ENCODE assay signal across 8 mouse cellular contexts in genomic region chr5:115191880-115192827, GRCm38 (mm10). TPM values are rescaled to one million over a fixed set of nuclear protein-coding genes. Genes with fewer than 3 reads are reported as not detected.
DNase-seq lines count a peak whose midpoint lies in the region; ATAC-seq and TF ChIP-seq lines count a peak whose summit lies in the region.

No protein-coding gene starts in this region.

- peak; percentile 25; the same call in 1 of the 2 replicates for ATAC-seq in hindbrain, embryonic 14.5 days (ENCODE audit: low FRiP score)
- ATAC-seq in neural tube, embryonic 14.5 days (ENCODE audit: low read depth) = no peak

- peak overlapping the region; percentile 83; the same call in 1 of the 2 replicates for H3K27ac ChIP-seq in cerebellum, adult 2 months (ENCODE audit: insufficient read depth, low read length)
- H3K27ac ChIP-seq in hindbrain, embryonic 14.5 days = no peak overlapping the region
- peak overlapping the region; percentile 24; the same call in 1 of the 2 replicates for H3K27ac ChIP-seq in neural tube, embryonic 14.5 days (ENCODE audit: low read depth, low read length)

- no peak for TF ChIP-seq POLR2A in cerebellum, adult 2 months (IDR thresholded peaks at IDR 0.05; ENCODE audit: borderline replicate concordance, insufficient read depth, low read length)

- DNase-seq in cerebellum, adult 2 months = peak; percentile 57 to 63
- no peak for DNase-seq in cerebellum, postnatal 4 days (ENCODE audit: low spot score in 2 of 2)
- DNase-seq in retina, postnatal 1 day = peak; percentile 68
- no peak for DNase-seq in retina, embryonic 14.5 days (ENCODE audit: low spot score)
- peak; percentile 63 for DNase-seq in hindbrain, embryonic 14.5 days (ENCODE audit: low spot score)
- DNase-seq in thymus, postnatal 0 days (ENCODE audit: low spot score) = no peak
- DNase-seq in gastrocnemius, postnatal 36 days = no peak

- no peaks in the 10 kb centered on the region for H3K9me3 ChIP-seq in hindbrain, embryonic 14.5 days (ENCODE audit: control insufficient read depth, low read length)
- no peaks in the 10 kb centered on the region for H3K9me3 ChIP-seq in neural tube, embryonic 14.5 days (ENCODE audit: control insufficient read depth, low read length)

- 18% methylated on average over 29 of the region's 29 CpGs for WGBS in cerebellum, adult 2 months
- WGBS in hindbrain, embryonic 14.5 days = 6% methylated on average over 29 of the region's 29 CpGs
- WGBS in neural tube, embryonic 14.5 days = 5% methylated on average over 29 of the region's 29 CpGs

- peaks cover 21% of the 10 kb centered on the region for H3K4me1 ChIP-seq in cerebellum, adult 2 months (ENCODE audit: control insufficient read depth, insufficient read depth, low read length)
- H3K4me1 ChIP-seq in hindbrain, embryonic 14.5 days (replicated peaks; ENCODE audit: control insufficient read depth, insufficient read depth, low read length) = peaks cover 19% of the 10 kb centered on the region
- peaks cover 19% of the 10 kb centered on the region for H3K4me1 ChIP-seq in neural tube, embryonic 14.5 days (ENCODE audit: control insufficient read depth, insufficient read depth, low read length)

- H3K4me3 ChIP-seq in cerebellum, adult 2 months (replicated peaks; ENCODE audit: insufficient read depth, low read depth, low read length) = peak overlapping the region; percentile 74
- H3K4me3 ChIP-seq in hindbrain, embryonic 14.5 days (replicated peaks; ENCODE audit: low read length) = peak overlapping the region; percentile 70
- peak overlapping the region; percentile 63 for H3K4me3 ChIP-seq in neural tube, embryonic 14.5 days (ENCODE audit: low read depth, low read length)

- no peaks in the 10 kb centered on the region for H3K36me3 ChIP-seq in hindbrain, embryonic 14.5 days (replicated peaks; ENCODE audit: control insufficient read depth, insufficient read depth)
- H3K36me3 ChIP-seq in neural tube, embryonic 14.5 days (ENCODE audit: control insufficient read depth, insufficient read depth, low read length) = no peaks in the 10 kb centered on the region

- no peak for TF ChIP-seq CTCF in cerebellum, adult 2 months (IDR thresholded peaks at IDR 0.05; ENCODE audit: borderline replicate concordance, insufficient read depth, low read depth, low read length)

- H3K27me3 ChIP-seq in cerebellum, adult 2 months (ENCODE audit: control insufficient read depth, insufficient read depth, low read length) = no peaks in the 10 kb centered on the region
- H3K27me3 ChIP-seq in hindbrain, embryonic 14.5 days (ENCODE audit: control insufficient read depth, insufficient read depth, low read length) = peaks cover 47% of the 10 kb centered on the region
- no peaks in the 10 kb centered on the region for H3K27me3 ChIP-seq in neural tube, embryonic 14.5 days (ENCODE audit: control insufficient read depth, insufficient read depth, low read length)

- peak overlapping the region; percentile 99 for H3K4me2 ChIP-seq in hindbrain, embryonic 14.5 days (replicated peaks)
- peak overlapping the region; percentile 99 for H3K4me2 ChIP-seq in neural tube, embryonic 14.5 days (ENCODE audit: low read depth, low read length)

- H3K9ac ChIP-seq in hindbrain, embryonic 14.5 days = peak overlapping the region; percentile 80
- peak overlapping the region; percentile 86 for H3K9ac ChIP-seq in neural tube, embryonic 14.5 days (replicated peaks; ENCODE audit: low read depth, low read length)

- intact Hi-C loops in gastrocnemius, postnatal 36 days (cut with DNase I) = no loop called here

RNA-seq across cellular contexts. Expression of gene Cabp1, which starts 2.0 kb away (rescaled TPM):
- polyA plus RNA-seq in cerebellum, adult 2 months (2012; rRNA removed) = 278 and 294 TPM in 2 replicates
- 17.7 and 22.8 TPM in 2 replicates for polyA plus RNA-seq in hindbrain, embryonic 14.5 days (2014; fragmentation: Nextera tagmentation; extraction: Ambion mirVana)
- 28.1 and 30.3 TPM in 2 replicates for polyA plus RNA-seq in neural tube, embryonic 14.5 days (2014; fragmentation: Nextera tagmentation; extraction: Ambion mirVana)
- 0.99 and 1.4 TPM in 2 replicates for polyA plus RNA-seq in thymus, postnatal 0 days (2015; fragmentation: Nextera tagmentation; extraction: Ambion mirVana)
- 1 to 10 TPM; 1.3 to 1.4 TPM for total RNA-seq in gastrocnemius, postnatal 36 days (2021)

RNA-seq across cellular contexts. Expression of gene Mlec, which starts 34.2 kb away (rescaled TPM):
- polyA plus RNA-seq in cerebellum, adult 2 months (2012; rRNA removed) = 66.0 and 80.2 TPM in 2 replicates
- polyA plus RNA-seq in hindbrain, embryonic 14.5 days (2014; fragmentation: Nextera tagmentation; extraction: Ambion mirVana) = 21.0 and 26.4 TPM in 2 replicates
- polyA plus RNA-seq in neural tube, embryonic 14.5 days (2014; fragmentation: Nextera tagmentation; extraction: Ambion mirVana) = 23.9 and 26.2 TPM in 2 replicates
- polyA plus RNA-seq in thymus, postnatal 0 days (2015; fragmentation: Nextera tagmentation; extraction: Ambion mirVana) = 25.2 and 26.9 TPM in 2 replicates
- 100 to 1,000 TPM; 163 to 241 TPM for total RNA-seq in gastrocnemius, postnatal 36 days (2021)

RNA-seq across cellular contexts. Expression of gene Pop5, which starts 43.5 kb away (rescaled TPM):
- polyA plus RNA-seq in cerebellum, adult 2 months (2012; rRNA removed) = 168 and 177 TPM in 2 replicates
- 107 and 114 TPM in 2 replicates for polyA plus RNA-seq in hindbrain, embryonic 14.5 days (2014; fragmentation: Nextera tagmentation; extraction: Ambion mirVana)
- 116 and 121 TPM in 2 replicates for polyA plus RNA-seq in neural tube, embryonic 14.5 days (2014; fragmentation: Nextera tagmentation; extraction: Ambion mirVana)
- 229 and 231 TPM in 2 replicates for polyA plus RNA-seq in thymus, postnatal 0 days (2015; fragmentation: Nextera tagmentation; extraction: Ambion mirVana)
- 10 to 100 TPM; 27.9 to 28.2 TPM for total RNA-seq in gastrocnemius, postnatal 36 days (2021)

RNA-seq across cellular contexts. Expression of gene Unc119b, which starts 57.4 kb away (rescaled TPM):
- polyA plus RNA-seq in cerebellum, adult 2 months (2012; rRNA removed) = 34.0 and 36.1 TPM in 2 replicates
- polyA plus RNA-seq in hindbrain, embryonic 14.5 days (2014; fragmentation: Nextera tagmentation; extraction: Ambion mirVana) = 31.2 and 39.0 TPM in 2 replicates
- 27.9 and 33.9 TPM in 2 replicates for polyA plus RNA-seq in neural tube, embryonic 14.5 days (2014; fragmentation: Nextera tagmentation; extraction: Ambion mirVana)
- polyA plus RNA-seq in thymus, postnatal 0 days (2015; fragmentation: Nextera tagmentation; extraction: Ambion mirVana) = 25.0 and 27.5 TPM in 2 replicates
- 1 to 10 TPM; 8.5 to 9.0 TPM for total RNA-seq in gastrocnemius, postnatal 36 days (2021)

Comparison
In these comparisons a context has a peak if more than half of its experiments do, and no peak if none do; other contexts are left out.
1. DNase-seq: peak in cerebellum, adult 2 months (2 of 2), retina, postnatal 1 day (single experiment) and hindbrain, embryonic 14.5 days (single experiment); none in cerebellum, postnatal 4 days (0 of 2), retina, embryonic 14.5 days (single experiment), thymus, postnatal 0 days (single experiment) and gastrocnemius, postnatal 36 days (0 of 2).
2. Peak in every context shown above with its lines, with median percentiles within 50 percentile points of each other: H3K4me3 ChIP-seq.